Mouse (Mus musculus): ENCODE measurements around the gene Il11. TPM values are rescaled to one million over a fixed set of nuclear protein-coding genes. Genes with fewer than 3 reads are reported as not detected.
A peak's percentile ranks its signal among the peaks of the same experiment; 100 is the strongest.

Gene Il11
- polyA plus RNA-seq, 1 experiment from 2014 or later, result 0.09 TPM

DNA sequence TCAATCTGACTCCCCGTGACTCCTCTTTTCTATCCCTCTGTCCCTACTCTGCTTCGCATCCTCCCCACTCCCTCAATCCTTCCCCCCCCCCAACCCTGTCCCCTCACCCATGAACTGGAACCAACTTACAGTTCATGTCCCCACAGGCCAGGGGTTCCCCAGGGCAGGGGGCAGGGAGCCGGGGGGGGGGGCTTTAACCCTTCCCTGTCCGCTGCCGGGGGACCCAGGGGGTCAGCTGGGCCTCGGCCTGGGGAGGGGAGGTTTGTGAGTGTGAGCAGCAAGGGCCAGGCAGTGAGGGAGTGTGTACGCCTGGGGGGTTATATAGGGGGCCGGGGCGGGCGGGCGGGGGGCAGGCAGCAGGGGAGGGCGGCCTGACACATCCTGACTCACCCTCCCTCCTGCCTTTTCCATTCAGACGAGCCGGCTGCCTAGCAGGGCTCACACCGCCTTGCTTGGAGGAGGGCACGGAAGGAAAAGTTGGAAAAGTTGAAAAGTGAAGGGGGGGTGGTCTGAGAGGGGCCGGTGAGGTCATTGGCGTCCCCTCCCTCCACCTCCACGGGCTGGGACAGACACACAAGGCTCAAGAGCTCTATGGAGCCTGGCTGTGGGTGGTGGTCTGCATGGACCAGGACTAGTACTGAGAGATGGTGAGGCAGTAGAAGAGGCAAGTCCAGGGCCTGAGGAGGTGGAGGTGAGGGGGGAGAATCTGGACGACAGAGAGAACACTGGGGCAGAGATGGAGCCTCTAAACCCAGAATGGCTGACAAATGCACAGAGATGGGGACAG, 4.6 kb downstream of the Il11 start:
- Histone ChIP-seq H3K4me3 (peak overlapping the region; percentile 43), H3K27me3 (ENCODE audit: low read depth, poor library complexity, severe bottlenecking) (peaks cover 75% of the 10 kb centered on the region), H3K36me3 (no peaks in the 10 kb centered on the region), H3K27ac (0 out of 2 replicates have a peak overlapping the region, but pooled peaks have one; percentile 25), H3K4me1 (peaks cover 34% of the 10 kb centered on the region), H3K9me3 (replicated peaks) (no peaks in the 10 kb centered on the region)
- WGBS, result 3% methylated on average over 20 of the region's 20 CpGs
- no peak for DNase-seq (ENCODE audit: low spot score)

DNA sequence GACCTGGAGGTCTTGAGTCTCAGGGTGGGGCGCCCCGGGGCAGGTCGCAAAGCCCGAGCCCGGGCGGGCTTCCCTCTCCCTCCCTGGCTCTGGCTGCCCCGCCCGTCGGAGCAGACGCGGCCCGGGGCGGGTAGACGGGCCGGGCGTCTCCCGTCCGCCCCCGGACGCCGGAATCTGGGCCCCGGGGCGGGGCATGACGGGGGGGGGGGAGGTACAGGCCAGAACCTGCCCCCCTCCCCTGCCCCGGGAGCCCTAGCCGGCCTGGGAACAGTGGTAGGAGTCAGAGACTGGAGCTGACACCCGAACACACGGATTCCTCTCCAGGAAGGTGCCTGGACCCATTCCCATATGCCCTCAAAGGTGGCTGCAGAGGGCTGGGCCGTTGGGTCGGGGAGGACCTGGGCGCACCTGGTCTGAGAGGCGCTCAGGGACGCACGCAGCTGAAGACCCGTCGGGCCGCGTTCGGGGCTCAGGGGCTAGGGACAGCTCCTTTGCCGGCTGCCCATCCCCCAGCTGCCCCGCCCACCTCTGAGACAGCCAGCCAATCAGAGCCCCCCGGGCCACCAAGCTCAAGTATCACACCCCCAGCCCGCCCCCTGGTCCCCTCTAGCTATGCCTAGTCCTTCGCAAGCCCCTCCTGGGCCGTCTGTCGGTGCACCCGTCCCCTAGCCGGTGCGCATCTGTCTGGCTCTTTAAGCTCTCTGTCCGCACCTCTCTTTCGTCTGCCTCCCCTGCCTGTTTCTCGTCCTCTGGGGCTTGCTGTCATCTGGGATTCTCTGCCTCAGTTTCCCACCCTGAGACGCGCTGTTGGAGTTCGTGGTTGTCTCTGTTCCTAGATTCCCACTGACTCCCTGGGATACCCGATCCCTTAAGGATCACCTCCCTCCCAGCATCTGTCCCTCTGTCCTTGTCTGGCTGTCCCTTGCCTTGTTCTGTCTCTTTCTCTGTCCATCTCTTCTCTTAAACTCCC, 5.5 kb downstream of the Il11 start:
- Histone ChIP-seq H3K36me3 (no peaks in the 10 kb centered on the region), H3K4me1 (peaks cover 34% of the 10 kb centered on the region), H3K4me3 (peak overlapping the region; percentile 43), H3K27me3 (ENCODE audit: low read depth, poor library complexity, severe bottlenecking) (peaks cover 71% of the 10 kb centered on the region), H3K27ac (peak overlapping the region; percentile 25; the same call in 1 of the 2 replicates), H3K9me3 (replicated peaks) (no peaks in the 10 kb centered on the region)
- DNase-seq (ENCODE audit: low spot score), result peak; percentile 89
- WGBS, result 1% methylated on average over 54 of the region's 56 CpGs

DNA sequence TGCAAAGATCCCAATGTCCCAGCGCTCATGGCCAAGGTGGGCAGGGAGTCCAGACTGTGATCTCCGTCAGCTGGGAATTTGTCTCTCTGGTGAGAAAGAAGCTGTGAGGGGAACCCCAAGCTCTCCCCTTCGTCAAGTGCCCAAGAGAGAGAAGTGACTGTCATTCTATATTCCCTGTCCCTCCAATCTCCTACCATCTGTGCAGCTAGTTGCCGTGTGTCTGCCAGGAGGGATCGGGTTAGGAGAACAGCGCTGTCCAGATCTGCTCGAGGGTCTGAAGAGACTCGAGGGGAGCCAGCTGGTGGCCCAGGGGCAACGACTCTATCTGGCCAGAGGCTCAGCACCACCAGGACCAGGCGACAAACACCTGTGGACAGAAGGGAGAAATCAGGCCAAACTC, 6.5 kb downstream of the Il11 start:
- Histone ChIP-seq H3K9me3 (replicated peaks) (no peaks in the 10 kb centered on the region), H3K27ac (no peak overlapping the region), H3K36me3 (no peaks in the 10 kb centered on the region), H3K4me1 (peaks cover 27% of the 10 kb centered on the region), H3K27me3 (ENCODE audit: low read depth, poor library complexity, severe bottlenecking) (peaks cover 69% of the 10 kb centered on the region), H3K4me3 (no peak overlapping the region)
- no peak for DNase-seq (ENCODE audit: low spot score)
- 48% methylated on average over 10 of the region's 10 CpGs for WGBS

DNA sequence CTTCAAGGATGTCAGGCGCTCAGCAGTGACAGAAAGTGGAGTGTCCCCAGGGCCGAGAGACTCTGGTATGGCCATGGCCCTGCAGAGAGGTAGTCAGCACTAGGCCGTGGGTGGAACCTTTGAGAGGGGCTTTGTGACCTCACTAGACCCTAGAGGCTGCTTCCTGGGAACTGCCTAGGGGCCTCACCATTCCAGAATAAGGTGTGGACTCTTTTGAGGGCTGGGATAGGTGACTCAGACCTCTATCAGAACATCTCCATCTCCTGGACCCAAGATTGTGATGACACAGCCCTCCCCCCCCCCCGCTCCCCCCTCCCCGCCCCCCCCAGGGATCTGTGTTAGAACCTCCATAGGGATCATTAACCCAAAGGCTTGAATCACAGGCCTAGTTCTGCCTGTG, 11.5 kb downstream of the Il11 start, which contains the start of gene Fam71e2:
Fam71e2 (minus strand) TSS at position 101 of the 400 bp plus-strand sequence.
- no peak within 1 kb of the TSS for H3K4me3 ChIP-seq
- WGBS, result 68% methylated on average over 5 of the region's 5 CpGs
- H3K27ac ChIP-seq, result no peak within 1 kb of the TSS
- DNase-seq (ENCODE audit: low spot score), result no peak
- H3K9me3 ChIP-seq (replicated peaks), result no peaks in the 10 kb centered on the region
- no peaks in the 10 kb centered on the region for H3K4me1 ChIP-seq
- H3K27me3 ChIP-seq (ENCODE audit: low read depth, poor library complexity, severe bottlenecking), result peaks cover 22% of the 10 kb centered on the region
- H3K36me3 ChIP-seq, result no peaks in the 10 kb centered on the region

DNA sequence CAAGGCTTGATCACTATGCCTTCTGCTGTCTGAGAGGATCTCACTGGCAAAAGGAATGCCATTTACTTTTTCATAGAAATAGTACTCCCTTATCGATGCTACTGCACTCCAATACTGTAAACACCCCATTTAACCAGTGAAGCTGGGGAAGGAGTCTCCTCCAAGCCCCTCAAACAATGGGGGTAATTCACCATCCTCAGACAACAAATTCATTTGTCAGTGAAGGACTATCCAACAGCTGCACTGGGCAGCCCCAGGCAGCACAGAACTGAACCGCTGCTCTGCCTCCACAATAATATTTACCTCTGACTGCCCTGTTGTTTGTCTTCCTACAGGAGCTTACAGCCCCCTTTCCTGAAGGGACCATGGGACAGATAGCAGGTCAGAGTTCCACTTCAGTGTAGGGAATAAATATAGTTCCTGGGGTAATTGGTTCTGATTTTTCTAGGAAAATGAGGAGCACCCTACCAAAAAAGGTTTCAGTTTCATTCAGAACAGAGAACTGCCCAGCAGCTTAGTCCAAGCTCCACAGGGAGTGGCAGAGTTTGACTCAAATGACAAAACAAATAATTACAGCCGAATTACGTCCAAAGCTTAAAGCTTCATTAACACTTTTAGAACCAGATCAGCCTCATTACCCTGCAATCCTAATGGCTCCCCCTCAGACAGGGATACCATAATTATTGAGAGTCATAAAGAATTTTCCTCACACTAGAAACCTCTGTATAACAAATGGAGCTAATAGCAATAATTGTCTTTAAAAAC, 17.5 kb downstream of the Il11 start:
- H3K36me3 ChIP-seq, result no peaks in the 10 kb centered on the region
- WGBS, result 35% methylated on average over 4 of the region's 4 CpGs
- DNase-seq (ENCODE audit: low spot score), result no peak
- H3K9me3 ChIP-seq (replicated peaks), result no peaks in the 10 kb centered on the region
- no peaks in the 10 kb centered on the region for H3K27me3 ChIP-seq (ENCODE audit: low read depth, poor library complexity, severe bottlenecking)
- peaks cover 11% of the 10 kb centered on the region; the same call in 1 of the 2 replicates for H3K4me1 ChIP-seq
- no peak overlapping the region for H3K4me3 ChIP-seq
- H3K27ac ChIP-seq, result no peak overlapping the region

DNA sequence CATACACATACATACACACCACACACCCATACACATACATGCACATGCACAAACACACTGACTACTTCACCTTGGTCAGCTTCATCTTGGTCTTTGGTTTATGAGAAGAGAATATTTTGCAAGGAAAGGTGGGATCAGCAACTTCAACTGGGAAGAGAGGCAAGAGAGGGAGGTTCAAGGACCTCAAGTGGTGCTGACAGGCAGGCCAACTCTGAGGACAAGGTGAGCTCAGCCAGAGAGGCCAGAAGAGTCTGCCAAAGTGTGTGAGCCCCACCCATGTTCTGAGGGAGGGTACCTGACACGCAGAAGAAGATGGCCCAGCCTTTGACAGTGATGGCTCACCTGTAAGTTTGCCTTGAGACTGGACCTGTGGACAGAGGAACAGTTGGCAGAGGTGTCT, 23.0 kb downstream of the Il11 start:
- Histone ChIP-seq H3K27ac (no peak overlapping the region), H3K4me3 (no peak overlapping the region), H3K4me1 (no peaks in the 10 kb centered on the region), H3K9me3 (replicated peaks) (no peaks in the 10 kb centered on the region), H3K36me3 (no peaks in the 10 kb centered on the region), H3K27me3 (ENCODE audit: low read depth, poor library complexity, severe bottlenecking) (no peaks in the 10 kb centered on the region)
- WGBS, result 55% methylated on average over 1 of the region's 1 CpGs
- no peak for DNase-seq (ENCODE audit: low spot score)

DNA sequence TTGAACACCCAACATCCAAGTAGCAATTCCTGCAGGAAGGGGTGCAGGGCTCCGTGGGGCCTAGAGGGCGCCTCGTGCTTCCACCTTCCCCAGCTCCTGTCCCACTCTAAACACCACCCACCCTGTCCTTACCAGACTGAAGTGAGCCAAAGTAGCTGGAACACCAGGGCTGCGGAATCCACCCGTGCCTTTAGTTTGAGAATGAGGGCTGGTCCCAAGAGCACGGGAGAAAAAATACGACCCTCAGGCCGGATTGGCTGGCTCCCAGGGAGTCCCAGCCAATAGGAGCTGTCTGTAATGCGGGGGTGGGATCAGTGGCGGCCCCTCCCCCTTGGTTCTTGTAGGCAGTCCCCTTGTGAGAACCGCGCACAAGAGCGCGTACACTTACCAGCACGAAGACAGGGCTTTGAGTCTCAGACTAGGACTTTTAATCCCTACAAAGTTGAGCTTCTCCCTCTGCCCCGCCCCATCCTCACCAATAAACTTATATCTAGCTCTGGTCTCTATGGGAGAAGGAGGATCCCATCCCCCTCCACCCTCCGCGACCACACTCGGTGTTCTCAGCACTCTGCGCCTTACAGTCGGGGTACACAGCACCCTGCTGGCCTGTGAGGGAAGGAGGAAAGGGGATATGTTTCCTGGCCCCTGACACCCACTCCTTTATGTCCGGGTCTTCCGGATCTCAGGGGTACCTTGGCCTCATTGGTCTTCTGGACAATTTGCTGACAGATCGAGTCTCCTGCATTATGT, 29.7 kb downstream of the Il11 start, which contains the start of gene Cox6b2:
Cox6b2 (minus strand) TSS at position 274 of the 750 bp plus-strand sequence.
- H3K4me1 ChIP-seq, result peaks cover 22% of the 10 kb centered on the region
- peak within 1 kb of the TSS; percentile 56 for H3K4me3 ChIP-seq
- H3K27me3 ChIP-seq (ENCODE audit: low read depth, poor library complexity, severe bottlenecking), result 0 out of 2 replicates have a peak, but pooled peaks cover 8% of the 10 kb centered on the region
- no peaks in the 10 kb centered on the region for H3K9me3 ChIP-seq (replicated peaks)
- H3K27ac ChIP-seq, result peak within 1 kb of the TSS; percentile 85
- H3K36me3 ChIP-seq, result no peaks in the 10 kb centered on the region
- WGBS, result 3% methylated on average over 24 of the region's 24 CpGs
- DNase-seq (ENCODE audit: low spot score), result peak; percentile 87

DNA sequence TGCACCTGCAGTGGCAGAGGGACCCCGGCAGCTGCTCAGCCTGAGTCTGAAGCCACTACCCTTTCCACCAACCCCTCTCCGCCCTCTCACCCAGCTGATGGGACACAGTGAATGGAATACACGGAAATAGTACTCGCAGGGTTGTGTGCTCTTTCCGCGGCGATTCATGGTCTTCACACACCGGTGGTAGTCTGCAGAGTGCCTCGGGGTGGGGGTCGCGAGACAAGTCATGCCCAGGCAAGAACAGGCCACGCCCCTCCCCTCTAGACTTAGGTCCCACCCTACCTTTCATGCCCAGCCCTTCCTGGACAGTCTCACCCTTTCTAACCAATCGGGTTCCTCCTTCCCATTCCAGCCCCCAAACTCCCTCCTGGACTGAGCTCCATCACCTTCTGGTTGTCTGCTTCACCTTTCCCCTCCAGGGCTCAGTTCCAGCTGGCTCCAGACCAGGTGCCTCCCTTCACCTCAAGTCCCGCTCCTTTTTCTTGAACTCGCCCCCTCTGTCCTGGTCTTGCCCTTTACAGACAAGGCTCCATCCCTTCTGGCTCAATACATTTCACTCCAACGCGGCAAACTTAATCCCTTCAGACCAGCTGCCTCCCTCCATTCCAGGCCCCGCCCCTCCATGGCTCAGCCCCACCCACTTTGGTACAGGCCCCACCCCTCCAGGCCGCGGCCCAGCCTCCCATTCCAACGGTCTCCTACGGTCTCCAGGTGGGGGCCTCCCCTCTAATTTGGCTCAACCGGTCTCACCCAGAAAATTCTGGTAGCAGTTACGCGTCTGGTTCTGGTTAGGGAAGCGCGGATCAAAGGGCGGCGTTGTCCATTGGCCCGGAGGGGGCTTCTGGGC, 30.5 kb downstream of the Il11 start:
- H3K27ac ChIP-seq, result peak overlapping the region; percentile 85
- H3K27me3 ChIP-seq (ENCODE audit: low read depth, poor library complexity, severe bottlenecking), result 0 out of 2 replicates have a peak, but pooled peaks cover 8% of the 10 kb centered on the region
- peak; percentile 82 for DNase-seq (ENCODE audit: low spot score)
- H3K36me3 ChIP-seq, result peaks cover under 1% of the 10 kb centered on the region
- WGBS, result 2% methylated on average over 30 of the region's 30 CpGs
- H3K4me1 ChIP-seq, result peaks cover 22% of the 10 kb centered on the region
- H3K9me3 ChIP-seq (replicated peaks), result no peaks in the 10 kb centered on the region
- peak overlapping the region; percentile 56 for H3K4me3 ChIP-seq

DNA sequence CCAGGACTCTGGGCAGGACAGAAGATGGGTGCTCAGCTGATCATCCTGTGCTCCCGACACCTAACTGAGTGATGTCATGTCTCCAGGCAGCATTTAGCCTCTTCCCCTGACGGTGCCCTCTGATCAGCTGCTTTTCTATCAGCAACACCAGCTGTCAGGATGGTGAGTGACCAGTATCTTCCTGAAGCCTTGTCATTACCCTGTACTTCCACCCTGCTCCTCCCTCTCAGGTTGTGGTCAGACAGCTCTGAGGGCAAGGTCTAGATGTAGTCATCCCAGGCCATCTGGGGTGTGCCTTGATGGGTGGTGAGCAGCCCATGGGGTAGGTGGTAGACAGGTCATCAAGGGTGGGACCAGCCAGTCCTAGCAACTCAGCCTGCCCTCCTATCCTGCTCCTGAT, 33.5 kb downstream of the Il11 start:
- no peak overlapping the region for H3K27ac ChIP-seq
- H3K36me3 ChIP-seq, result peaks cover 29% of the 10 kb centered on the region
- 79% methylated on average over 2 of the region's 2 CpGs for whole genome bisulfite sequencing
- no peaks in the 10 kb centered on the region for H3K9me3 ChIP-seq (replicated peaks)
- 0 out of 2 replicates have a peak, but pooled peaks cover 5% of the 10 kb centered on the region for H3K27me3 ChIP-seq (ENCODE audit: low read depth, poor library complexity, severe bottlenecking)
- no peak overlapping the region for H3K4me3 ChIP-seq
- peaks cover 28% of the 10 kb centered on the region for H3K4me1 ChIP-seq
- DNase-seq (ENCODE audit: low spot score), result no peak

DNA sequence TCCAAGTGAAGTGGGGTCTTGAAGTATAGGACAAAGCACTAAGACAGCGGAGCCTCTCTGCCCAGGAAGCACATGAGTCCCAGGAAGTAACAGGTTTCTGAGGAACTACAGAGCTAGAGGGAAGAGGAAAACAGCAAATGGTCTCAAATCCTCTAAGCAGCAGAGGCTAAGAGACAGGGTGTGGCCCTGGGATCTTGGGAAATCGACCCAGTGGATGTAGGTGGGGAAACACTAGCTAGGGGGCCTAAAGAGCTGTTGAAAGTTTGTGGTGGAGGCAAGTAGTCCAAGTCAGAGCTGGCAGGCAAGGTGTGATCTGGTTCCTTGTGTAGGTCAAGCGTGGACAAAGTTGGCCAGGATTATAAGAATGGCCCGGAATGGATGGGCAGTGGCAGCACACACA, 34.3 kb downstream of the Il11 start:
- H3K9me3 ChIP-seq (replicated peaks), result no peaks in the 10 kb centered on the region
- peaks cover 37% of the 10 kb centered on the region for H3K36me3 ChIP-seq
- peaks cover 26% of the 10 kb centered on the region for H3K4me1 ChIP-seq
- H3K4me3 ChIP-seq, result no peak overlapping the region
- no peak for DNase-seq (ENCODE audit: low spot score)
- H3K27me3 ChIP-seq (ENCODE audit: low read depth, poor library complexity, severe bottlenecking), result no peaks in the 10 kb centered on the region
- H3K27ac ChIP-seq, result no peak overlapping the region
- 73% methylated on average over 4 of the region's 4 CpGs for WGBS

All from limb, embryonic 10.5 days (tissue).